Mouse (Mus musculus) heart, embryonic 10.5 days (tissue): ENCODE results near the gene P2ry6. TPM values are rescaled to one million over a fixed set of nuclear protein-coding genes. Genes with fewer than 3 reads are reported as not detected.

Experiments
- DNase-seq: peaks from one replicate; pipeline ENCODE4 v3.0.0-alpha.2; 2017; ENCODE audit warnings: low spot score
- H3K27ac ChIP-seq: fragments of 300-500 bp; sonication (generic); 2 replicates; pipeline ENCODE4 v1.5.1; 2016; ENCODE audit warnings: mild to moderate bottlenecking
- H3K27me3 ChIP-seq: fragments of 300-500 bp; sonication (generic); 2 replicates; pipeline ENCODE4 v1.6.1; 2016; ENCODE audit warnings: mild to moderate bottlenecking; ENCODE audit not compliant: poor library complexity, insufficient read depth, severe bottlenecking
- H3K36me3 ChIP-seq: fragments of 300-500 bp; sonication (generic); 2 replicates; pipeline ENCODE4 v1.6.1; 2016; ENCODE audit warnings: mild to moderate bottlenecking, moderate library complexity
- H3K4me1 ChIP-seq: fragments of 300-500 bp; sonication (generic); 2 replicates; pipeline ENCODE4 v1.6.1; 2016; ENCODE audit warnings: mild to moderate bottlenecking
- H3K4me3 ChIP-seq: fragments of 300-500 bp; sonication (generic); 2 replicates; pipeline ENCODE4 v1.5.1; 2016; ENCODE audit warnings: mild to moderate bottlenecking, moderate library complexity
- H3K9me3 ChIP-seq: fragments of 300-500 bp; sonication (generic); 2 replicates; pipeline ENCODE4 v1.6.1; 2016; ENCODE audit warnings: mild to moderate bottlenecking, moderate library complexity
- WGBS: fragments of 180-500 bp; shearing (Covaris S2); methylation state at CpG from one replicate; pipeline ENCODE4 v1.1.7; 2016; 5-methylcytosine and 5-hydroxymethylcytosine counted together
- polyA plus RNA-seq: library from polyadenylated mRNA; unstranded; fragments of >200 nt; fragmentation: Nextera tagmentation; extraction: Ambion mirVana; gene quantifications from 2 replicates; pipeline ENCODE4 v1.2.1, GENCODE M21; 2016

The P2ry6 gene
- polyA plus RNA-seq, 1 experiment from 2014 or later = 1.2 TPM

GRCm38 (mm10) chr7:100951903-100952302, 22.5 kb downstream of the P2ry6 start:
- WGBS = 64% methylated on average over 2 of the region's 2 CpGs
- Histone ChIP-seq H3K36me3 (no peaks in the 10 kb centered on the region), H3K27ac (no peak overlapping the region), H3K27me3 (peaks cover 39% of the 10 kb centered on the region), H3K4me3 (no peak overlapping the region), H3K4me1 (peaks cover 48% of the 10 kb centered on the region), H3K9me3 (no peaks in the 10 kb centered on the region)
- no peak for DNase-seq

- no peak for DNase-seq
- WGBS = 43% methylated on average over 12 of the region's 12 CpGs
- Histone ChIP-seq H3K27me3 (peaks cover 52% of the 10 kb centered on the region), H3K36me3 (no peaks in the 10 kb centered on the region), H3K4me3 (no peak overlapping the region), H3K9me3 (no peaks in the 10 kb centered on the region), H3K27ac (peak overlapping the region; percentile 66; the same call in 1 of the 2 replicates), H3K4me1 (peaks cover 54% of the 10 kb centered on the region)
These were observed 23.9 kb downstream of the P2ry6 start for GRCm38 (mm10) chr7:100950481-100951010.

- Histone ChIP-seq H3K36me3 (no peaks in the 10 kb centered on the region), H3K4me1 (peaks cover 54% of the 10 kb centered on the region), H3K4me3 (no peak overlapping the region), H3K27ac (peak overlapping the region; percentile 66), H3K27me3 (peaks cover 52% of the 10 kb centered on the region), H3K9me3 (no peaks in the 10 kb centered on the region)
- DNase-seq = no peak
- 67% methylated on average over 5 of the region's 5 CpGs for WGBS
These were observed 24.4 kb downstream of the P2ry6 start for GRCm38 (mm10) chr7:100950031-100950430.

GRCm38 (mm10) chr7:100944738-100945137, 29.7 kb downstream of the P2ry6 start:
- no peak overlapping the region for H3K4me3 ChIP-seq
- no peaks in the 10 kb centered on the region for H3K36me3 ChIP-seq
- H3K27ac ChIP-seq = no peak overlapping the region
- H3K27me3 ChIP-seq = peaks cover 59% of the 10 kb centered on the region
- no peaks in the 10 kb centered on the region for H3K9me3 ChIP-seq
- DNase-seq = no peak
- H3K4me1 ChIP-seq = peaks cover 44% of the 10 kb centered on the region
- 86% methylated on average over 5 of the region's 5 CpGs for WGBS

- Histone ChIP-seq H3K9me3 (no peaks in the 10 kb centered on the region), H3K36me3 (no peaks in the 10 kb centered on the region), H3K4me1 (peaks cover 40% of the 10 kb centered on the region), H3K27ac (no peak overlapping the region), H3K27me3 (peaks cover 55% of the 10 kb centered on the region), H3K4me3 (no peak overlapping the region)
- WGBS = 76% methylated on average over 2 of the region's 2 CpGs
- DNase-seq = no peak
These were observed 30.1 kb downstream of the P2ry6 start for GRCm38 (mm10) chr7:100944306-100944705.

DNA sequence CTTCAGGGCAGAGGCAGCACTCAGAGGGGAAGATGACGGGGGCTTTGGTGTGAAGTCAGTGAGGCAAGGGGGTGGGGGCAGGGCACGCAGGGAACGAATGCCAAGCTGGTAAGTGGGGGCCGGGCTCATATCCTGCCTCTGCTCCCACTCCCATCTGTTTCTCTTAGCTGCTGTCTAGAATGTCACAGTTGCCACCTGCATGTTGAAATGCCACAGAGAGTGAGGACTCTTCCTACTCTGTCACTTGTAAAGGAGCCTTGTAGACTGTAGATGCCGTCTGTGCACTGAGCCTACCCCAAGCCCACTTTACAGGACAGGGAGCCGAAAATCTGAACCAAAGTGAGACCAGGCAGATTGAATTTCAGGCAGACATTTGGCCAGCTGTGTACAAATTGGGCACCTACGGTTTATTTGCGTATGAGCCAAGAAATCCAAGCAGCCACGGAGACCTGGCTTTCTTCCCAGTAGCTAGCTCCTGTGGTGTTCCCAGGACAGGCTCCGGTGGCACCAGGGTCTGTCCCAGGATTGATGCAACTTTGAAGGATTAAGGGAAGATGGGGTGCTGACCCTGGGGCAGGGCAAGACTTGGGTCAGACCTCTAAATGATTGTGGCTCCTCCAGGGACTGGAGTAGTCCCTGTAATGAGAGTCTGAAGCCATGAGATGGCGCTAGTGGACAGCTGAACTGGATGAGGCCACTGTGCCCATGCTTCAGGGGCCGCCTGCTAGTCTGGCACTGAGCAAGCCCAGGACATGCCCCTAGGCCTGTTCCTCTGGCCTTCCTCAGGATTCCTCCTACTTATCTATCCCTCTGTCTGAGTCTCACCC, 31.4 kb downstream of the P2ry6 start:
- Histone ChIP-seq H3K4me1 (peaks cover 40% of the 10 kb centered on the region), H3K27me3 (peaks cover 49% of the 10 kb centered on the region), H3K27ac (peak overlapping the region; percentile 31; the same call in 1 of the 2 replicates), H3K9me3 (no peaks in the 10 kb centered on the region), H3K36me3 (no peaks in the 10 kb centered on the region), H3K4me3 (no peak overlapping the region)
- WGBS = 52% methylated on average over 12 of the region's 12 CpGs
- peak; percentile 87 for DNase-seq

DNA sequence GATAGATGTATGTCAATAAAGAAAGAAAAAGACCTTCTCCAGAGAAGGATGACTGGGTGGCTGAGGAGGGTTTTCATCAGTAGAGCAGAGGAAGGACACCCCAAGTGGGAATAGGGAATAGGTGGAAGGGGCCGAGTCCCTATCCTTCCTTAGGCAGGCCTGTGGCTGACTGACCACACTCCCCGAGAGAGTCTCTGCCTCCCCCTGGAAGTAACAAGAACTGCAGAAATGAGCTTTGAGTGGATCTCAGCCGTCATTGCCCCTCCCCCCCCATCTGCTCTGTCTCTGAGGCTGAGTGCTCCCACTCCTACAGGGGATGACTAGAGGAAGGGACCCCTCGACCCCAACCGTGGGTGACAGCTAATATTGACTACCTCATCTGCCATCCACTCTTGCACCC, 33.3 kb downstream of the P2ry6 start:
- no peaks in the 10 kb centered on the region for H3K36me3 ChIP-seq
- no peak overlapping the region for H3K4me3 ChIP-seq
- peaks cover 39% of the 10 kb centered on the region for H3K27me3 ChIP-seq
- H3K9me3 ChIP-seq = no peaks in the 10 kb centered on the region
- 33% methylated on average over 5 of the region's 5 CpGs for WGBS
- no peak overlapping the region for H3K27ac ChIP-seq
- peaks cover 28% of the 10 kb centered on the region for H3K4me1 ChIP-seq
- DNase-seq = no peak

DNA sequence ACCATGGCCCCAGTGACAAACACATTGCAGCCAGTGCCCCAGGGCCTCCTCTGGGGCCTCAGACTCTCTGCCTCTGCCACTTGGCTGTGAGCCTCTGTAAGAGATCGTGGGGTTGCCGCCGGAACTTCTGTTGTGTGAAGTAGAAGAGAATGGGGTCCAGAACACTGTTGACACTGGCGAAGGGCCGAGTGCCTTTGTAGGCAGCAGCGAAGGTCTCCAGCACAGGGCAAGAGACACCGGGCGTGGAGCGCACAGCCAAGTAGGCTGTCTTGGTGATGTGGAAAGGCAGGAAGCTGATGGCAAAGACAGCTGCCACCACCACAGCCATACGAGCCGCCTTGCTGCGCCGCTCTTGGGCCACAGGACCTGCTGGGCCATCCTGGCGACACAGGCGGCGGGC, 36.3 kb downstream of the P2ry6 start:
- DNase-seq = no peak
- Histone ChIP-seq H3K4me1 (peaks cover 24% of the 10 kb centered on the region), H3K9me3 (no peaks in the 10 kb centered on the region), H3K27me3 (peaks cover 27% of the 10 kb centered on the region), H3K4me3 (no peak overlapping the region), H3K27ac (no peak overlapping the region), H3K36me3 (no peaks in the 10 kb centered on the region)
- 84% methylated on average over 16 of the region's 16 CpGs for WGBS

GRCm38 (mm10) chr7:100937481-100937880, 37.0 kb downstream of the P2ry6 start:
- no peaks in the 10 kb centered on the region for H3K9me3 ChIP-seq
- no peak overlapping the region for H3K27ac ChIP-seq
- DNase-seq = no peak
- H3K4me3 ChIP-seq = no peak overlapping the region
- peaks cover 22% of the 10 kb centered on the region for H3K4me1 ChIP-seq
- no peaks in the 10 kb centered on the region for H3K36me3 ChIP-seq
- peaks cover 22% of the 10 kb centered on the region for H3K27me3 ChIP-seq
- 85% methylated on average over 3 of the region's 3 CpGs for WGBS

DNA sequence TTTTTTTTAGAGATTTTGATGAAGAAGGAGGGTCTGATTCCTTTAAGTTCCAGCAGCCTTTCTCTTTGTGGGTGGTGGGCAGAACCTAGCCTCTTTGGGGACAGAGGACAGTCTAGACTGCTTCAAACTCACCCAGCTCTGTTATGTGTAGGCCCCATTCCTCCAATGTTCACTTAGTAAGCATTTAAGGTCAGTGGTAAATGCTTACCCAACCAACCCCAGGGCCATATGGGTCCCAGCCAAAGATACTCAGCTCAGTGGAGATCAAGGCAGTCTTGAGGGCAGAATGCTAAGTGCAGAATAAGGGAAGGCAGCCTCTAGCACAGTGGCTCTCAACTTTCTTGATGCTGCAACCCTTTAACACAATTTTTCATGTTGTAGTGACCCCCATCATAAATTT, 40.9 kb downstream of the P2ry6 start:
- no peak for DNase-seq

DNA sequence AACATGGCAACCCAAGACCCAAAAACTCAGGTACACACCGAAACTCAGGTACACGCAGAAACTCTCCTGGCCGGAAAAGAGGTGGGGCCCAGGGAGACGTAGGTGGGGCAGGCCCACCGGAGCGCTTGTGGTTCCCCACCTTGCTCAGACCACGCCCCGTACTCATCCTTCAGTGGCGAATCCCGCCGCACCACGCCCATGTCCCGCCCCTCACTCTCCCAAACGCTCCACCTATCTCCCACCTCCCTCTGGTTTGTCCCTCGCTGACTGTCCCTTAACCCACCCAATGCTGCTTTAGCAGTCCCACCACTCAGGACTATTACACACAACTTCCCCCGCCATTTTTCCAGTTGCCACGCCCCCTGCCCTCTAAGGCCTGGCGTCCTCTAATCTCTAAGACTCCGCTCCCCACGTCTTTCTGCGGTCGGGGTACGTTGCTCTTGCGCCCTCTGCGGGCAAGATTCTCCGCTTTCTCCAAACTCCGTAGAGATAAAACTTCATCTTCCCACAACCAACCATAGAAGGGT, 41.9 kb downstream of the P2ry6 start:
- Histone ChIP-seq H3K4me1 (peaks cover 55% of the 10 kb centered on the region), H3K36me3 (peaks cover 8% of the 10 kb centered on the region), H3K4me3 (peak overlapping the region; percentile 87), H3K27me3 (0 out of 2 replicates have a peak, but pooled peaks cover 9% of the 10 kb centered on the region), H3K9me3 (no peaks in the 10 kb centered on the region), H3K27ac (peak overlapping the region; percentile 94)
- 0% methylated on average over 27 of the region's 27 CpGs for WGBS
- peak; percentile 97 for DNase-seq

More for the DNA sequence above, 40.9 kb downstream of the P2ry6 start:
- Histone ChIP-seq H3K36me3 (peaks cover 6% of the 10 kb centered on the region), H3K4me1 (peaks cover 50% of the 10 kb centered on the region), H3K4me3 (no peak overlapping the region), H3K27me3 (peaks cover 9% of the 10 kb centered on the region; the same call in 1 of the 2 replicates), H3K27ac (no peak overlapping the region), H3K9me3 (no peaks in the 10 kb centered on the region)

DNA sequence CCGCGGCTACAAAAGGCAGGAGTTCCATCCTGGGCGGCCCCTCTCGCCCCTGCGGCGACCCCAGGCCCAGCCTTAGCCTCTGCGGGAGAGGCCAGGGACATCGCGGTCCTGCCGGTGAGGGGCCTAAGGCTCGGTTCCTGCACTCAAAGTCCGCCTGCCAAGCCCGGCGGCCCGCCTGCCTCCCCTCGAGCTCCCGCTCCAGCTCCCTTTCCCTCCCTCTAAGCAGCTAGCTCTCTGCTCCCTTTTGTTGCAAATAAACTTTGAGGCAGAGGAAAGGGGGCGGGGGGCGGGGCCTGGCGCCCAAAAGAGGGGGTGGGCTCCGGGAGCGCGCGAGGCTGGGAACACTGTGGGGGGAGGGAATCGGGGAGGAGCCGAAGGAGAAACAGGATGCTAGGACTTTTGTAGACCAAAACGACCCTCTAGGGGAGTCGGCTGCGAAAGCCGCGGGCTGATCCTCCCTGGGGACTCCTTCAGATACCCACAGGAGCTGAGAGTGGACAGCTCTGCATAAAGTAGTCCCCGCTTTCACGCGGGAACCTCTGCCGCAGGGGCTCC, 42.4 kb downstream of the P2ry6 start, which contains the start of gene Arhgef17:
Gene Arhgef17, minus strand, starts transcription at position 182 of the 555 bp plus-strand sequence.
- H3K4me3 ChIP-seq = peak within 1 kb of the TSS; percentile 87
- H3K27me3 ChIP-seq = 0 out of 2 replicates have a peak, but pooled peaks cover 9% of the 10 kb centered on the region
- no peak for DNase-seq
- WGBS = under 1% methylated on average over 33 of the region's 35 CpGs
- H3K27ac ChIP-seq = peak within 1 kb of the TSS; percentile 94
- peaks cover 8% of the 10 kb centered on the region for H3K36me3 ChIP-seq
- H3K9me3 ChIP-seq = no peaks in the 10 kb centered on the region
- peaks cover 60% of the 10 kb centered on the region for H3K4me1 ChIP-seq
